Mouse (Mus musculus): ENCODE data around the gene Tvp23b. TPM values are rescaled to one million over a fixed set of nuclear protein-coding genes. Genes with fewer than 3 reads are reported as not detected.

Gene Tvp23b
- polyA plus RNA-seq, 1 experiment from 2014 or later = 67.1 TPM

DNA sequence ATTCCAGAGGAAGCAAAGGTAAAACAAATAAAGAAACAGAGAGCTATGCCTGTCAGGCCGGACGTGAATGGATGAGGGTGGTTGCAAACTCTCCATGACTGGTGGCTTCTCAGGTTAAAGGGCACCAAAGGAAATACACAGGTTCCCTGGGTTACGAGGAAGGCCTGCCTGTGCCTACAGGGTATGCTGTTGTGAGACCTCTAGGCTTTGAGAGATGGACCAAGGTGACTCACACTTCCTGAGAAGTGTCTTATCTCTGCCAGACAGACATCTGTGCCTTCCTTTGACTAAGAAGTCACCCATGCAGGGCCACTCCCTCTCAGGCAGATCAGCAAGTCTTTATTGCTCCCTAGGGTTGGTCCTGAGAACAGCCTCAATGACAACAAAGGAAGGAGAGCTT is 50.5 kb downstream of the Tvp23b start:
- Histone ChIP-seq H3K4me3 (no peak overlapping the region), H3K36me3 (no peaks in the 10 kb centered on the region), H3K27ac (no peak overlapping the region), H3K4me1 (peaks cover 5% of the 10 kb centered on the region), H3K9me3 (peaks cover 3% of the 10 kb centered on the region; the same call in 1 of the 2 replicates), H3K9ac (no peak overlapping the region), H3K4me2 (replicated peaks) (no peak overlapping the region), H3K27me3 (no peaks in the 10 kb centered on the region)
- no peak; the same call in 1 of the 2 replicates for ATAC-seq (ENCODE audit: low FRiP score, low read depth)
- 42% methylated on average over 3 of the region's 3 CpGs for WGBS

DNA sequence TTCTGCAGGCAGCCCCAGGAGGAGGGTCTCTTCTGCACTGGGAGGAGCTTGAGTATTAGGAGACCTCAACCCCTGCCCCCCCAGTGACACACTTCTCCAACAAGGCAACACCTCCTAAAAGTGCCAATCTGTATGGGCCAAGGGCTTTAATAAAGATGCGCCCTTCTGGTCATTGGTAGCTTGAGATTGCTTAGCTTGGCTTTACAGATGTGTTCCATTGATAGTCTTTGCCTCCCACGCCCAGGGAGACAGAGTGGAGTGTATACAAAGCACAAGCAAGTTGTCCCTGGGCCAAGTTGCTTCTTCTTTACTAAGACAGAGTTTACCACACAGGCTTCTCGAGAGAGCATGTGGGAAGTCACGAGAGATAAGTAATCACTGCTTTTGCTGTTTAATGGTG is 51.3 kb downstream of the Tvp23b start:
- Histone ChIP-seq H3K27ac (no peak overlapping the region), H3K4me1 (peaks cover 5% of the 10 kb centered on the region), H3K4me2 (replicated peaks) (no peak overlapping the region), H3K27me3 (no peaks in the 10 kb centered on the region), H3K9ac (no peak overlapping the region), H3K36me3 (no peaks in the 10 kb centered on the region), H3K9me3 (peaks cover 3% of the 10 kb centered on the region; the same call in 1 of the 2 replicates), H3K4me3 (no peak overlapping the region)
- no peak for ATAC-seq (ENCODE audit: low FRiP score, low read depth)
- 88% methylated on average over 4 of the region's 4 CpGs for WGBS

DNA sequence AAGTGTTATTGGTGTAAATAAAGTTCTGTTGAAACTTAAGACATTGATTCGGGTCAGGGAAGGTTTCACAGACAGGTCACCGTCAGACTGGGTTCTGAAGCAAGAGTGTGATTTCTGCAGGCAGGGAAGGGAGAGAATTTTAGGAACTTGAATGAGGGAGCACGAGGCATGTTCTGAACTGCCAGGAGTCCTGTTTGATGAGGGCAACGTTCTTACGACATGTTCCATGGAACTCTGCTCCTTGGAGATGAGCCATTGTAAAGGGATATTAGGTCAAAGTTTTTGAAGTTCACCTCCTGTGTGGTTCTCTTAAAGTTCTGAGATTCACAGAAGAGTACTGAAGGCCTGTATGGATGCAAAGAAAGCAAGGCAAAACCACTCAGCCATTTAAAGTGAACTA is 51.9 kb downstream of the Tvp23b start:
- Histone ChIP-seq H3K36me3 (no peaks in the 10 kb centered on the region), H3K4me1 (peaks cover 5% of the 10 kb centered on the region), H3K4me2 (replicated peaks) (no peak overlapping the region), H3K9ac (no peak overlapping the region), H3K9me3 (peaks cover 3% of the 10 kb centered on the region; the same call in 1 of the 2 replicates), H3K27me3 (no peaks in the 10 kb centered on the region), H3K27ac (no peak overlapping the region), H3K4me3 (no peak overlapping the region)
- ATAC-seq (ENCODE audit: low FRiP score, low read depth) = no peak
- 76% methylated on average over 5 of the region's 5 CpGs for WGBS

DNA sequence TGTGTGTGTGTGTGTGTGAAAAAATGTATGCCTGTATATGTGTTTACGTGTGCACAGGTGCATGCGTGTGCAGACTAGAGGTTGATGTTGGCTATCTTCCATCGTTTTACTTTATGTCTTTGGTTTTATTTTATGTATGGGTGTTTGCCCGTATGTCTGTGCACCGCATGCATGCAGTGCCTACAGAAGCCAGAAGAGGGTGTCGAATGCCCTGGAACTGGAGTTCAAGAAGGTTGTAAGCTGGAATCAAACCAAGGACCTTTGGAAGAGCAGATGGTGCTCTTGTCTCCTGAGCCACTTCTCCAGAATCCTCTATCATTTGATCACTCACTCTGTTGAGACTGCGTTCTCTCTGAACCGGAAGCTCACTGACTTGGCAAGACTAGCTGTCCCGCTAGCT is 53.8 kb downstream of the Tvp23b start:
- Histone ChIP-seq H3K4me3 (no peak overlapping the region), H3K27me3 (no peaks in the 10 kb centered on the region), H3K9ac (no peak overlapping the region), H3K4me1 (peaks cover 5% of the 10 kb centered on the region), H3K9me3 (no peaks in the 10 kb centered on the region), H3K4me2 (replicated peaks) (no peak overlapping the region), H3K27ac (no peak overlapping the region), H3K36me3 (no peaks in the 10 kb centered on the region)
- 85% methylated on average over 9 of the region's 9 CpGs for WGBS
- ATAC-seq (ENCODE audit: low FRiP score, low read depth) = no peak

DNA sequence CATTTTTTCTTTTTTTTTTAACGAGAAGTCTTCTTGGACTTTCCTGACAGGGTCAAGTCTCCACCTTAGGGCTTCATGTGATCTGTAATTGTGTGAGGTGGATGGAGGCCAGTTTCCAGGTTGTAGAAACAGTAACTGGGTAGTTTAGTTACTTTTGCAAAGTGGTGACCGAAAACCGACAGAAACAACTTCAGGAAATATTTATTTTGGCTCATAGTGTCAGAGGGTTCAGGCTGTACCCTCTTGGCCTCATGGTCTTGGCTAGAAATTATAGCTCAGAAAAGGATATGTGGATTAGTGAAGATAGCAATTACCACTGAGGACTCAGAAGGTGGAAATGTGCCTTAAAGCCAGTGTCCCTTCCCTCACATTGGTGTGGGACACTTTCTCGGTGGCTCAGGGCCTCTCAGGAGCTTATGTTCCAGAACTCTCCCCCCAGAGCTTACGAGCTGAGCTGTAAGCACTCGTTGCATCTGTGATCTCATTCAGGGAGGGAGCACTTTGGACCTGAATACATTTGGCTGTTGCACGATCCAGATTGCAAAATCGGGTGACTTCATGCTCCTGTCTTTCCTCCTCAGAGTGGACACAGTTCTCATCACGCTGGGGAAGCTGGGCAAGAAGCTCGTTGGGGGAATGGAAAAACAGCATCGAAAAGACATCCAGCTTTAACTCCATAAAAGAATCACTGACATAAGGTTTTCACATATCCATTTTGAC is 55.7 kb downstream of the Tvp23b start:
- Histone ChIP-seq H3K4me1 (peaks cover 5% of the 10 kb centered on the region; the same call in 1 of the 2 replicates), H3K4me2 (replicated peaks) (no peak overlapping the region), H3K36me3 (no peaks in the 10 kb centered on the region), H3K27me3 (no peaks in the 10 kb centered on the region), H3K9me3 (no peaks in the 10 kb centered on the region), H3K27ac (no peak overlapping the region), H3K9ac (no peak overlapping the region), H3K4me3 (no peak overlapping the region)
- no peak for ATAC-seq (ENCODE audit: low FRiP score, low read depth)
- 76% methylated on average over 11 of the region's 11 CpGs for WGBS

DNA sequence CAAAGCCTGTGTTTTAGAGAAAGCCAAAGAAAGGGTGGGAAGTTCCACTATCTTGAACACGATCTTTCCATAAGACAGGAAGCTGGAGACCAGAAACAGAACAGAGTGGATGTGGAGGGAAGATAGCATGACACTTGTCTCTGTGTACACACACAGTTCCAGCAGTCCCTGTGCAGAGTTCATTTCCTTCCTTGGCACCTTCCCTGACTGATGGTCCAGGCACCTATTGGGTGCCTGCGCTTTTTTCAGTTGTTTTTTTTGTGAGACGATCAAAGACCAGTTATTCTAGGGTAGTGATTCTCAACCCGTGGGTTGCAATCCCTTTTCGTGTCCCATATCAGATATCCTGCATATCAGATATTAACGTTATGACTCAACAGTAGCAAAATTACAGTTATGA is 58.7 kb downstream of the Tvp23b start:
- Histone ChIP-seq H3K9me3 (no peaks in the 10 kb centered on the region), H3K27ac (no peak overlapping the region), H3K4me3 (no peak overlapping the region), H3K4me2 (replicated peaks) (no peak overlapping the region), H3K36me3 (no peaks in the 10 kb centered on the region), H3K9ac (no peak overlapping the region), H3K27me3 (no peaks in the 10 kb centered on the region), H3K4me1 (peaks cover 8% of the 10 kb centered on the region)
- WGBS = 83% methylated on average over 6 of the region's 6 CpGs
- no peak for ATAC-seq (ENCODE audit: low FRiP score, low read depth)

DNA sequence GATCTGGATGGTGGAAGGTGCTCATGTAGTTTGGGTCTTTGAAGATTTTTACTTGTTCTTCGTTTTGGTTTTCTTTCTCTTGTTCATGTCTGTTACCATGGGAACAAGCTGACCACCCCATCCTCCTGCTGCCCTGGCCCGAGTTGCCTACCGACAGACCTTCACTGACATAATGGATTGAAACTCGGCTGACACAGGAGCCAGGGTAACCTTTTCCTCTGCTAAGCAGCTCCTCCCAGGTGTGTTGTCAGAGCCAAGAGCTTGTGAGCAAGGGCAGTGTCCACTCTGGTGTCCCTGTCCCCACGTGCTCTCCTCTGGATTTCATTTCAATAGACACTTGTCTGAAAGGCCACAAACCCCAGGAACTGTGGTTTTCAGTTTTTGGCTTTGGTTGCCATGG is 59.7 kb downstream of the Tvp23b start:
- Histone ChIP-seq H3K4me2 (replicated peaks) (no peak overlapping the region), H3K36me3 (no peaks in the 10 kb centered on the region), H3K9ac (no peak overlapping the region), H3K9me3 (no peaks in the 10 kb centered on the region), H3K4me3 (no peak overlapping the region), H3K4me1 (peaks cover 8% of the 10 kb centered on the region), H3K27ac (no peak overlapping the region), H3K27me3 (no peaks in the 10 kb centered on the region)
- 82% methylated on average over 5 of the region's 5 CpGs for WGBS
- no peak for ATAC-seq (ENCODE audit: low FRiP score, low read depth)

DNA sequence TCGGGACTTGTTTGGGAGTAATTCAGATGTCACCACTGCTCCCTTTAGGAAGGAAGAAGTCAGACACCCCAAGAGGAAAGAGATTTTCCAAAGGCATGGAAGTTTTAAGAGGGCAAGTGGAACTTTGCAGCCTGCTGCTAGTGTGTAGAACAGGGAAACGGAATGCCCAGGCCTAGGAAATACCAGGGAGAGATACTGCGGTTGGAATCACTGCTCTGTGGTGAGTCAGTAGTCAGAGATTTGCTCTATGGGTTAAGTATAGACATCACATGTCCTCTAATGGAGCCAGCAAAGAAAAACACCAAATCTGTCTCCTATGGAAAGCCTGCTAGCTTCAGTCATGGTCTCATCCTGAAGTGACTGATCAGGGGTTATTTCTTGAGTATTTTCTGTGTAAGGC is 60.9 kb downstream of the Tvp23b start:
- WGBS = 85% methylated on average over 3 of the region's 3 CpGs
- no peak overlapping the region for H3K27ac ChIP-seq

DNA sequence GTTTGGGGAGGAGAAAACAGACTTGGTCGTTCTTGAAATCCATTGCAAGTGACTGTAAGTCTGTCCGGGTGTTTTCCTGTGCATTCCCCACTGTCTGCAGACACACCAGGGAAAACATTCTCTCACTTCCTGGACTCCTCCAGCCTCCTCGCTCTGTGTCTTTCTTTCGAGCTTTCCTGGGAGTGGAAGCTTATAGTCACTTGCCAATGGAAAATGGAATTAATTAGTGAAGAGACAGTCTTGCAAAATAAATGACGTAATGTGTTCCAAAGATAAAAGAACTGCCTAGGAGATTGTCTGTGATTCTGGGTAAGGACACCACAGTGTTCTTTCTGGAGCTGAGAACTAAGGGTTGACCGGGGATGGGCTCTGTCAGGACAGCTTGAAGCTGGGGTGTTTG is 64.3 kb downstream of the Tvp23b start:
- Histone ChIP-seq H3K36me3 (no peaks in the 10 kb centered on the region), H3K9me3 (no peaks in the 10 kb centered on the region), H3K9ac (no peak overlapping the region), H3K4me3 (no peak overlapping the region), H3K27ac (no peak overlapping the region), H3K4me1 (peaks cover 12% of the 10 kb centered on the region), H3K27me3 (no peaks in the 10 kb centered on the region), H3K4me2 (replicated peaks) (no peak overlapping the region)
- 68% methylated on average over 6 of the region's 6 CpGs for WGBS
- no peak for ATAC-seq (ENCODE audit: low FRiP score, low read depth)

More for the DNA sequence above, 60.9 kb downstream of the Tvp23b start:
- no peak overlapping the region for H3K4me3 ChIP-seq
- H3K9me3 ChIP-seq = no peaks in the 10 kb centered on the region
- H3K9ac ChIP-seq = no peak overlapping the region
- H3K36me3 ChIP-seq = no peaks in the 10 kb centered on the region
- ATAC-seq (ENCODE audit: low FRiP score, low read depth) = no peak
- H3K4me1 ChIP-seq = peaks cover 8% of the 10 kb centered on the region
- no peak overlapping the region for H3K4me2 ChIP-seq (replicated peaks)
- no peaks in the 10 kb centered on the region for H3K27me3 ChIP-seq

DNA sequence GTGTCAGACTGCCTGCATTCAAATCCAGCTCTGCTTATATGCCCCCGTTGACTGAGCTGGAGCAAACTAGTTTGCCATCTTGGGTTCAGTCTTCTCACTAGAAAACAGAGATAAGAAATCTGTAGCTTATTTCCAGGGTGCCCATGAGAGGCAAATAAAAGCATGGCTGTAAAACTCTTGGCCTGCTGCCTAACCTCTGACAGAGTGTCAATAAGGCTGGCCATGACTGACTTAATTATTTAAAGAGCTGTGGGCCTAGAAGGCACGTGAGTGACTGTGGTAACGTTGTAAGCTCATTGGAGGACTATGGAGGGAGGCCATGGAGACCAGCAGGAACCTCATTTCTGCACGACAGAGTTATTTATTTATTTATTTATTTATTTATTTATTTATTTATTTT is 66.3 kb downstream of the Tvp23b start:
- no peak for ATAC-seq (ENCODE audit: low FRiP score, low read depth)
- Histone ChIP-seq H3K4me2 (replicated peaks) (no peak overlapping the region), H3K27ac (no peak overlapping the region), H3K9me3 (no peaks in the 10 kb centered on the region), H3K4me3 (no peak overlapping the region), H3K9ac (no peak overlapping the region), H3K27me3 (no peaks in the 10 kb centered on the region), H3K36me3 (no peaks in the 10 kb centered on the region), H3K4me1 (peaks cover 8% of the 10 kb centered on the region; the same call in 1 of the 2 replicates)
- 37% methylated on average over 4 of the region's 4 CpGs for WGBS

DNA sequence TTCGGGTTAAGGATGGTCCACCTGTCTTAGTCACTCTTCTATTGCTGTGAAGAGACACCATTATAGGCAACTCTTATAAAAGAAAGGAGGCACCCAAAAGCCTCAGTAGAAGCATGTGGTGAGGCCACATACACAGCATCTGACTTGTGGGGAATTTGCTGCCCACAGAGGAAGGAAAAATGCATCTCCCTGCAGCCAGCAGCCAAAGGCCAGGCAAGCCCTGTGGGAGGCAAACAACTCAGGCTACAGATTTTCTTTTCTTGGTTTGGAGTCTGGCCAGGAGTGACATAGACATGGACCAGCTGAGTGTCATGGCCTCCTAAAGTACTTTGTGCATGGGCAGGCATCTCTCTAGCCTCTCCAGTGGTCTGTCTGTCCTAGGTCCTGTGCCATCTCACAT is 70.3 kb downstream of the Tvp23b start:
- no peak overlapping the region for H3K4me3 ChIP-seq
- 0 out of 2 replicates have a peak, but pooled peaks cover 4% of the 10 kb centered on the region for H3K4me1 ChIP-seq
- no peaks in the 10 kb centered on the region for H3K36me3 ChIP-seq
- H3K27ac ChIP-seq = no peak overlapping the region
- no peak overlapping the region for H3K4me2 ChIP-seq (replicated peaks)
- WGBS = 93% methylated on average over 1 of the region's 1 CpGs
- H3K9me3 ChIP-seq = peaks cover 3% of the 10 kb centered on the region; the same call in 1 of the 2 replicates
- no peak for ATAC-seq (ENCODE audit: low FRiP score, low read depth)
- H3K9ac ChIP-seq = no peak overlapping the region
- H3K27me3 ChIP-seq = no peaks in the 10 kb centered on the region

DNA sequence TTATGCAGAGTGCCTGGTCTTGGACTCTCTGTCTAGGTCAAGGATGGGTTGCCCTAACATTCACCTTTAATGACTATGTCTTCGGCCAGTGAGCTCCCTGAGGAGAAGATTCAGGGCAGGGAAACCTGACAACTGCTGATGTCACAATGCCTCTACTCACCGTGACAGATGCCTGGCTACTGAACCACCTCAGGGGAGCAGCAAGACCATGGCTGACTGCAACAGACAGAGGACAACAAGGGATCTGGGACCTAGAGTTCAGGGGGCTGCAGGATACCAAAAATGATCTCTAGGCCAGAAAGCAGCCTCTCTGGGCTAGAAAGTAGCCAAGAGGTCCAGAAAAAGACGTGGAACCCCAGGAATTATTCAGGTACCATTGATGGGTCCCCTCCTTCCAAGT is 71.8 kb downstream of the Tvp23b start, which contains the start of gene Cdrt4:
Cdrt4 (plus strand) TSS at position 182 of the 400 bp plus-strand sequence.
- Histone ChIP-seq H3K4me3 (no peak within 1 kb of the TSS), H3K27me3 (no peaks in the 10 kb centered on the region), H3K36me3 (no peaks in the 10 kb centered on the region), H3K27ac (no peak within 1 kb of the TSS), H3K4me2 (replicated peaks) (no peak within 1 kb of the TSS), H3K9me3 (peaks cover 3% of the 10 kb centered on the region; the same call in 1 of the 2 replicates), H3K4me1 (no peaks in the 10 kb centered on the region), H3K9ac (no peak within 1 kb of the TSS)
- ATAC-seq (ENCODE audit: low FRiP score, low read depth) = no peak
- 80% methylated on average over 3 of the region's 3 CpGs for WGBS

DNA sequence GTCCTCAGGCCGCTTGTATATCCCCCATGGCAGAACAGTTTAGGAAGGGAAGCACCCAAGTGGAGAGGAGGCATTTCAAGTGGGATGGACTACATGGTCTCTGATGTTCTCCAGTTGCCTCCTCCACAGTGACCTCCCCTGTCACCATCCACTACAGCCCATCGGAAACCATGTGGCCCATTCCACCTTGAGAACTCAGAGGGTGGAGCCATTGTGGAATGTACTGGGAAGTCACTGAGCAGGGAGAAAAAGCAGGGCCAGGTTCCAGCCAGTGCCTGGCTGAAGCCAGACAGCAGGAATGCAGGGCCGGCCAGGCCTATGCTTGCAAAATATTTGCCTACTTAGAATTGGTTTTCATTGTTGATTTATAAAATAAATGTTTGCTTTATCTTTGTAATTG is 75.5 kb downstream of the Tvp23b start:
- WGBS = 81% methylated on average over 3 of the region's 3 CpGs
- Histone ChIP-seq H3K4me2 (replicated peaks) (no peak overlapping the region), H3K27me3 (no peaks in the 10 kb centered on the region), H3K9me3 (peaks cover 3% of the 10 kb centered on the region; the same call in 1 of the 2 replicates), H3K4me3 (no peak overlapping the region), H3K36me3 (no peaks in the 10 kb centered on the region), H3K27ac (no peak overlapping the region), H3K4me1 (no peaks in the 10 kb centered on the region), H3K9ac (no peak overlapping the region)
- ATAC-seq (ENCODE audit: low FRiP score, low read depth) = no peak
